Mouse (Mus musculus): ENCODE data around the gene Rps29. TPM values are rescaled to one million over a fixed set of nuclear protein-coding genes. Genes with fewer than 3 reads are reported as not detected.

The Rps29 gene
- 1,705 and 1,824 TPM in 2 replicates for polyA plus RNA-seq (2012; rRNA removed)

DNA sequence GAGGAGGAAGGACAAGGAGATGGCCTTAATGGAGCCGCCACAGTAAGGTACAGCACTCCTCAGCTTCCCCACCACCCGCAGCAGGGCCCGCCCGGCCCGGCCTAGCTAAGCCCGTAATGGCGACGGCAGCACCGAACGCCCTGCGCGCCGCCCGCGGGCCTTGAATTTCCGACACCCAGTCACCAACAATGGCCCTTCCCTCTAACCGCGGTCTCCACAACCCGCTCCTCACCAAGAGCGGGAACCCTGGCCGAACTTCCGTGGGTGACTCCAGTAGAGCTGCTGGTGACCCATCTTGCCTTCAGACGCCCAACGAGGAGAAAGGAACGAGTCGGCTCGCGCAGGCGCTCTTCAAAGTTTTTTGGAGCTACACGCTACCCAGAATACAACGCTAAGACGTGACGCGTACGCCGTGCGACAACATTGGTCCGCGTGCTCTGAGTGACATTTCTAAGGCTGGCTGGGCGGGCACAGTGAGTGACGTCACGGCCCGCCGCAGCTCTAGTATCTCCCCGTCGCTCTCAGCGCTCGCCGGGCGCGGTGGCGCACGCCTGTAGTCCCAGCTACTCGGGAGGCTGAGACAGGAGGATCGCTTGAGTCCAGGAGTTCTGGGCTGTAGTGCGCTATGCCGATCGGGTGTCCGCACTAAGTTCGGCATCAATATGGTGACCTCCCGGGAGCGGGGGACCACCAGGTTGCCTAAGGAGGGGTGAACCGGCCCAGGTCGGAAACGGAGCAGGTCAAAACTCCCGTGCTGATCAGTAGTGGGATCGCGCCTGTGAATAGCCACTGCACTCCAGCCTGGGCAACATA, at the start of gene Rps29:
Rps29 (minus strand) TSS at position 422 of the 813 bp plus-strand sequence.

DNA sequence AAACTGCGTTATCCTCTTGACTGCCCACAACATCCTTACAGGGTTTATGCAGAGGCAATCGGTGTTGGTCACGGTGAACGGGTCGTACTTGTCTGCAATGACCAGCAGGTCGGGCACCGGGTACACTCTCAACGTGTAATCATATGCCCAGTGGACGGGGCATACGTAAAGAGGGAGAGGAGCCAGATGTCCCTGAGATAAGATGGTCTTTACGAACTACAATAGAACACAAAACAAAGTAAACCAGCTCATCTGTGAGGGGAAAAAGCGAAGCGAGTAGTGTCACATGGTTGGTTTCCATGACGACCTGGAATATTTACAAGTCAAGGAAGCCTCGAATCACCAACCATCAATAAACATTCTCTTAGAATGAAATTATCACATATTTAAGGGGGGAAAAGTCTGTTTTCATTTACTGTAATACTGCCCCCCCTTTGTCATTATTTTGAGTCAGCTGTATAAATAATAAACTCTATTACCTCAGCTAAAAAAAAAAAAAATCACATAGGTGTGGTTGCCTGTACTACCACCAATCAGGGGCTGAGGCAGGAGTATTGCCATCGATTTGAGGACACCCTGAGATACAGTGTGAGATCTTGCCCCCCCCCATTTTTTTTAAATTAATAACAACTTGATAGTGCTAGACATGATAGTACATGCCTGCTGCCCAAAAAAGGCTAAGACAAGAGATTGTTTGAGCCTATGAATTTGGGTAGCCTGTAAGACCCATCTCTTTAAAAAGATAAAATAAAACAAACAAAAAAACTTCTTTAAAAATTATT, 45.3 kb upstream of the Rps29 start, which contains the start of gene Gm49384:
Gm49384 (minus strand) TSS at position 216 of the 782 bp plus-strand sequence.

DNA sequence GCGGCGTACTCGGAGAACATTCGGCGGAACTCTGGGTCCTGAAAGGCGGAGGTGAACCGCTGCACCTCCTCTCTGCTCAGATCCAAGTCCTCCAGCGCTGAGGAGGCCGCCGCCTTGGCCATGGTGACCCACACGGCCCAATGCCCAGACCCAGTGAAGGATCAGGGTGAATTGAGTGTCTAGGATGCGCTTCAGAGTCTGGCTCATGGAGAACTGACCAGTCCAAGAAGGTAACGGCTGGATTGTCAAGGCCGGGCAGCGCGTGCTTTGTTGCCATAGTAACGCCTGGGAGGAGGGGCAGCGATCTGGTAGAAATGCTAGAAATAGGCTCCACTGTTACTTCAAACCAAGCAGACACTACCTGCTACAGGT, 39.2 kb upstream of the Rps29 start, which contains the start of gene Dnaaf2:
Dnaaf2 (minus strand) TSS at position 266 of the 372 bp plus-strand sequence.

DNA sequence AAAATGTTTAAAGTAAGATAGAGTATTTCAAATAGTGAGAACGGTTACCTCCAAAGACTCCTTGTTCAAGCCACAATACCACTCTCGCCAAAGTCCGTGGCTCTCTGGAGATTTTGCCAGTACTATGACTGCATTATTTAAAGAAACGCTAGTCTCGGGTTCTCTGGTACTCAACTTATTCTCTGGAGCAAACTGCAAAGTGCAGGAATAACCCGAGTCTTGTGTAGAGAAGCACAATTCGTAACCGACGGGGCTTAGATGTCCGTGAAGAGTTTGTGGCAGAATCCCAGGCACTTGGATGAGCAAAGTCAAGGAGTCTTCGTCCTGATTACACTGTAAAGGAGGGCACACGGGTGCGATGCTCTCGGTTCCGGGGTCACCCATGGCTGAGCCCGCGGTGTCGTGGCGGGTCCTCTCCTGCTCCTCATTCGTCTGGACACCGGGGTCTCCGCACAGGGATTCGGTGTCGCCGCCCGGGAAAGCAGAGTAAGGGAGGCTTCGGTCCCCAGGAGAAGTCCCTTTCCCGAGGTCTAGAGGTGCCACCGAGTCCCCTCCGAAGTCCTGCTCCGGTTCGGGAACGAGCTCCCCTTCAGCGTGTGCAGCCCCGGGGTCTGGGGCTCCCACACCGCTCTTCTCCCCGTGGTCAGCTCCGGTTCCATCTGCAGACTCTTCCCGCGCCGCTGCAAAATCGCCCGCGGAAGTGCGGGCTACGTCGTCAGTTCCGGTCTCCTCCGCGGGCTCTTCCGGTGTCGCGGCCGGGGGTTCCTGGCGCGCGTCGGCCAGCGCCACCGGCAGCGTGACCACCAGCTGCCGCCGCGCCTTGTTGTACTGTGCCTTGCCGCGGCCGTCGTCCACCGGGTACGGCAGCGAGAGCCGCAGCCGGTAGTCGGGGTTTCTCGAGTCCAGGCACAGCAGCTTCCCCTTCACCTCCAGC, 37.7 kb upstream of the Rps29 start, which contains the start of gene Gm49383:
Gm49383 (minus strand) TSS at position 661 of the 934 bp plus-strand sequence.

DNA sequence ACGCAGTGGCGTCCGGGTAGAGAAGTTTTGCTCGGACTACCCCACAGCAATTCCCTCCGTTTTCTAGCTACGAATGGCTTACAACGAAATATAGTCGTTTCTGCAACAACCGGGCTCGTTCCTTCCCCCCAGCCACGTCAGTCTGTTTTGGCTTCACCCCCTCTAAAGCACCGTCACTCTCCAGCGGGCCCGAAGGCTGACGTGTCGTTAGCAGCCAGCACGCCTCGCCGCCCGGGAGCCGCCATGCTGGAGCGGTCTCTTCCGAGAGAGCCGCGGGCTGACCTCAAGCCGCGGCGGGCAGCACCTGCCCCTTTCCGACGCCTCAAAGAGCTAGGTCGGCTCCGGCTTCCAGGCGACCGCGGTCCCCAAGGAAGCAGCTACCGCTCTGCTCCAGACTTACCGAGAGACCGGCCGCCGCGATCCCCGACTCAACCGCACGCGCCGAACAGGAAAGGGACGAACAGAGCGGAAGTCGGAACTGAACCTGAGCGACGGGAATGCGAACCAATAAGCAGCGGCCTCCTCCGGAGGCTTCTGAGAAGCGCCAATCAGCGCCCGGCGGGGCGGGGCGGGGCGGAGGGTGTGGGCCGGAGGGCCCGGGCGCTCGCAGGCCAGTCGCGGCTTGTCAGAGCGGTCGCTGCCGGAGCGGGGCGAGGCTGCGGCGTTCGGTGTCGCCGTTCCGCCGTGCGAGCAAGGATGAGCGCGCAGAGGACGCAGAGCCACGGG, 24.8 kb upstream of the Rps29 start, which contains the start of the genes Rpl36al and Mgat2:
Rpl36al (minus strand) TSS at position 501 of the 726 bp plus-strand sequence.
Mgat2 (plus strand) TSS at position 575 of the 726 bp plus-strand sequence.

DNA sequence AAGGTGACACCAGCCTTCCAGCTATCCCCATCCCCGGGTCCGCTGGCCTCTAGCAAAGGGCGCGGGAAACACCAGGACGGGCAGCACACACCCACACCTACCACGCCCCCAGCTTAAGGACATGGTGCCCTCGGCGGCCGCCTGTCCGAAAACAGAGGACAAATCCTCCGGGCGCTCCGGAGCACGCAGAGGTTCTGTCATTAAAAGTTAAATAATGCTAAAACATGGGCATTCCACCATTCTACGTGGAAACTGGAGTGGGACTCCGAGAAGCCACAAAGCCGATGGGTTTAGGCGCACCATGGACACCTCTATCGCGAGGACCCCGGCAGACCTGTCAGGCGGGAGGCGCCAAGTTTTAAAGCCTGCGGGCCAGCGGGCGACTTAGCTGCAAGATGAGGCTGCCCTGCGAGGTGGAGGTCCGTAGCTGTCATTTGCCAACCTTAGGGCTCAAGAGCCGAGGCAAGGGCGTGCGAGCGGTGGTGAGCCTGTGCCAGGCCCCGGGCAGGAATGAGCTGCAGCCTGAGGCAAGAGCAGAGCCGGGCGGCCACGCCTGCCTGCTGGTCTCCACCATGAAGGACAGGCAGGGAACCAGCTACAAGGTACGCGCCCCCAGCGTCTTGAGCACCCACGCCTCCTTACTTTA, 9.6 kb upstream of the Rps29 start, which contains the start of gene Lrr1:
Lrr1 (plus strand) TSS at position 354 of the 646 bp plus-strand sequence.

Other genes starting within 250 kb of the Rps29 start
- gene Lrr1, start 9.6 kb upstream of the Rps29 start, polyA plus RNA-seq (2012; rRNA removed), result 1.8 and 2.3 TPM in 2 replicates
- 109 and 123 TPM in 2 replicates for gene Rpl36al, start 24.9 kb upstream of the Rps29 start, polyA plus RNA-seq (2012; rRNA removed)
- 21.6 and 21.8 TPM in 2 replicates for gene Mgat2, start 25.0 kb upstream of the Rps29 start, polyA plus RNA-seq (2012; rRNA removed)
- 1.8 and 2.5 TPM in 2 replicates for gene Gm49383, start 37.9 kb upstream of the Rps29 start, polyA plus RNA-seq (2012; rRNA removed)
- 2.0 and 2.2 TPM in 2 replicates for gene Dnaaf2, start 39.2 kb upstream of the Rps29 start, polyA plus RNA-seq (2012; rRNA removed)
- gene Gm49384, start 45.1 kb upstream of the Rps29 start, polyA plus RNA-seq (2012; rRNA removed), result not detected in 2 replicates
- 3.1 and 3.5 TPM in 2 replicates for gene Pole2, start 69.0 kb upstream of the Rps29 start, polyA plus RNA-seq (2012; rRNA removed)
- 0.35 and 1.5 TPM in 2 replicates for gene Klhdc1, start 82.0 kb upstream of the Rps29 start, polyA plus RNA-seq (2012; rRNA removed)
- gene Klhdc2, start 137.5 kb upstream of the Rps29 start, polyA plus RNA-seq (2012; rRNA removed), result 40.0 and 58.6 TPM in 2 replicates
- gene Nemf, start 198.0 kb upstream of the Rps29 start, polyA plus RNA-seq (2012; rRNA removed), result 2.2 and 2.3 TPM in 2 replicates
- 430 and 482 TPM in 2 replicates for gene Arf6, start 213.0 kb upstream of the Rps29 start, polyA plus RNA-seq (2012; rRNA removed)
- 6.8 and 9.5 TPM in 2 replicates for gene Gm9887, start 213.3 kb upstream of the Rps29 start, polyA plus RNA-seq (2012; rRNA removed)